Mouse (Mus musculus): ENCODE measurements around the gene Arhgap23. TPM values are rescaled to one million over a fixed set of nuclear protein-coding genes. Genes with fewer than 3 reads are reported as not detected.

Arhgap23 gene
- total and polyA plus RNA-seq, 3 experiments: 1.2 to 5.6 (median 4.2) TPM

DNA sequence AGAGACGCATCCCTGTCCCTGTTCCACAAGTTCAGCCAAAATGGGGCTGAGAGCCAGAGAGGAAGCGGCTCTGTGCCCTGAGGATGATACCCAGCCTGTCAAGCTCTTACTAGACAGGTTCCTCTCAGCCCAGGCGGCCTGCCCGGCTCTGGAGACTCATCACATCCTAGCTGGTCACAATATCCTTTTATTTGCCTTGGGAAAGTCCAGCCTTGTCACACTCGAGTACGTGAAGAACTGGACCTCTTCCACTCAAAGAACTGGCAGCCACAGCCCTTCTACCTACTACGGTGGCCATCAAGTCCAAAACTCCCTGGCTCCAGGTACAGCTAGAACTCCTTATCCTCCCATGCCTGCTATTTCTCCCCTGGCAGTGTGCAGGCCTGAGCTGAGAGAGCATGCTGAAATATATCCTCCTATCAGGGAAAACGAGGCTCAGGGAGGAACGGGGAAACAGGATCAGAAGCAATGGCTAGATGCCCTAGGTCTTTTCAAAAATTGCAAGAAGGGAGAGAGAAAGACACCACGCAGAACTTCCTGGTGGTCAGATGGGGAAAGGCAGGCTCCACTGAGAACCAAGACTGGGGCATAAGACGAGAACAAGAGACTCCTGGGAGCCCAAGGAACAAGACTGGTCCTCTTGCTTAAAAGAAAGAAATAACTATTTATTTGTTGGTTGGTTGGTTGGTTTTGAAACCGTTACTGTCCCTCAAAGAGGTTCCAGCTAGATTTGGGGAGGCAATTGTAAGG is 132.8 kb downstream of the Arhgap23 start:
- no peak overlapping the region for H3K4me3 ChIP-seq (replicated peaks in 1 of 3; ENCODE audit: low read depth in 2 of 3, low read length in 2 of 3, poor library complexity in 1 of 3)
- H3K36me3 ChIP-seq (replicated peaks in 1 of 2; ENCODE audit: control insufficient read depth in 1 of 2, insufficient read depth in 1 of 2, low read length in 1 of 2): no peaks in the 10 kb centered on the region
- no peak overlapping the region for H3K4me2 ChIP-seq (ENCODE audit: insufficient read depth, low read depth, poor library complexity, severe bottlenecking)
- TF ChIP-seq NELFE (IDR thresholded peaks at IDR 0.05; ENCODE audit: low read depth, low read length): no peak
- TF ChIP-seq SMC3 (IDR thresholded peaks at IDR 0.05; ENCODE audit: low read depth, low read length): no peak
- TF ChIP-seq ZC3H11A (IDR thresholded peaks at IDR 0.05; ENCODE audit: low read depth, low read length): no peak
- TF ChIP-seq CTCF (conservative IDR thresholded peaks at IDR 0.05 in 1 of 2, IDR thresholded peaks at IDR 0.05 in 1 of 2; ENCODE audit: low read depth in 2 of 2, low read length in 2 of 2): peak; percentile 24 to 33; a peak in 3 of 4 replicates
- no peak for TF ChIP-seq ZMIZ1 (IDR thresholded peaks at IDR 0.05; ENCODE audit: low read depth, low read length)
- no peak for TF ChIP-seq ZKSCAN1 (IDR thresholded peaks at IDR 0.05; ENCODE audit: borderline replicate concordance, low read depth, low read length)
- H3K4me1 ChIP-seq (ENCODE audit: control insufficient read depth in 1 of 2, insufficient read depth in 2 of 2): peaks cover 5 to 9% of the 10 kb centered on the region in 2 experiments
- dilution Hi-C loops (cut with MboI; ENCODE audit: extremely low pct_ligation_motif_present, extremely low pct_unique_long_range_greater_than_20kb, low sequenced_read_pairs) (no loop called here), in situ Hi-C loops (cut with MboI; ENCODE audit: low pct_ligation_motif_present, low pct_unique_long_range_greater_than_20kb, low sequenced_read_pairs) (no loop called here)
- no peaks in the 10 kb centered on the region for H3K79me2 ChIP-seq (replicated peaks; ENCODE audit: control insufficient read depth, extremely low read depth, insufficient read depth, poor library complexity, severe bottlenecking)
- no peak for DNase-seq (ENCODE audit: extremely low read depth)
- H3K9me3 ChIP-seq (replicated peaks; ENCODE audit: low read length): peaks cover 3% of the 10 kb centered on the region
- no peak overlapping the region for H3K9ac ChIP-seq (ENCODE audit: insufficient read depth, low read depth)
- peaks cover 96% of the 10 kb centered on the region for H3K27me3 ChIP-seq (replicated peaks)
- H3K27ac ChIP-seq (ENCODE audit: insufficient read depth, low read depth): no peak overlapping the region

DNA sequence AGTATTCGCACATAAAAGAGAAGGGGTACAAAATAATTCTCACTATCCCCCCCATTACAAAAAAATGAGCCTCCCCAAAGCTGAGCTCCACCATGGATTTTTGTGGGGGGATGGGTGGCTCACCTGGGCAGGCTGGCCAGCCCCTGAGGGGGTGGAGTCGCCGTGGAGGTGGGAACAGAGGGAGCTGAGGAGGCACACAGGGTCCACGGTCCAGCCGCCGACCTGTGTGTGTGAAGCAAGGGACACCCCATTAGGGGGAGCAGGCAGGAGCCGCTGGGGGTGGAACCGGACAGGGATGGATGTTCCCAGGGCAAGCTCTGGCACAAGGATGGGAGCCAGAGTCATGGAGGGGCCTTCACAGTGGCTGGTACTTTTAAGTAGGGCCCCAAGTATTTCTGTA is 133.4 kb downstream of the Arhgap23 start:
- Histone ChIP-seq H3K27ac (ENCODE audit: insufficient read depth, low read depth) (no peak overlapping the region), H3K79me2 (replicated peaks; ENCODE audit: control insufficient read depth, extremely low read depth, insufficient read depth, poor library complexity, severe bottlenecking) (no peaks in the 10 kb centered on the region), H3K4me3 (replicated peaks in 1 of 3; ENCODE audit: low read depth in 2 of 3, low read length in 2 of 3, poor library complexity in 1 of 3) (no peak overlapping the region), H3K9me3 (replicated peaks; ENCODE audit: low read length) (peaks cover 3% of the 10 kb centered on the region), H3K4me1 (ENCODE audit: control insufficient read depth in 1 of 2, insufficient read depth in 2 of 2) (peaks cover 5 to 9% of the 10 kb centered on the region in 2 experiments), H3K36me3 (replicated peaks in 1 of 2; ENCODE audit: control insufficient read depth in 1 of 2, insufficient read depth in 1 of 2, low read length in 1 of 2) (no peaks in the 10 kb centered on the region), H3K27me3 (replicated peaks) (peaks cover 91% of the 10 kb centered on the region), H3K9ac (ENCODE audit: insufficient read depth, low read depth) (no peak overlapping the region), H3K4me2 (ENCODE audit: insufficient read depth, low read depth, poor library complexity, severe bottlenecking) (no peak overlapping the region)
- TF ChIP-seq JUN (IDR thresholded peaks at IDR 0.05; ENCODE audit: insufficient read depth, low read depth, low read length) (no peak), SMC3 (IDR thresholded peaks at IDR 0.05; ENCODE audit: low read depth, low read length) (no peak), POLR2AphosphoS2 (IDR thresholded peaks at IDR 0.05; ENCODE audit: low read depth, low read length) (no peak), EP300 (IDR thresholded peaks at IDR 0.05; ENCODE audit: low read length) (no peak), ZKSCAN1 (IDR thresholded peaks at IDR 0.05; ENCODE audit: borderline replicate concordance, low read depth, low read length) (no peak), MYC (IDR thresholded peaks at IDR 0.05; ENCODE audit: low read depth, low read length) (no peak), TBP (conservative IDR thresholded peaks at IDR 0.05; ENCODE audit: low read depth, low read length) (no peak), E2F4 (IDR thresholded peaks at IDR 0.05; ENCODE audit: insufficient replicate concordance, low read depth, low read length) (no peak), NELFE (IDR thresholded peaks at IDR 0.05; ENCODE audit: low read depth, low read length) (no peak), RCOR1 (conservative IDR thresholded peaks at IDR 0.05; ENCODE audit: low read depth, low read length) (no peak), RAD21 (IDR thresholded peaks at IDR 0.05; ENCODE audit: low read depth, low read length) (no peak), GABPA (IDR thresholded peaks at IDR 0.05; ENCODE audit: insufficient replicate concordance, low read depth, low read length) (no peak), ZMIZ1 (IDR thresholded peaks at IDR 0.05; ENCODE audit: low read depth, low read length) (no peak), CTCF (conservative IDR thresholded peaks at IDR 0.05 in 1 of 2, IDR thresholded peaks at IDR 0.05 in 1 of 2; ENCODE audit: low read depth in 2 of 2, low read length in 2 of 2) (no peak)
- in situ Hi-C loops (cut with MboI; ENCODE audit: low pct_ligation_motif_present, low pct_unique_long_range_greater_than_20kb, low sequenced_read_pairs): no loop called here
- dilution Hi-C loops (cut with MboI; ENCODE audit: extremely low pct_ligation_motif_present, extremely low pct_unique_long_range_greater_than_20kb, low sequenced_read_pairs): no loop called here
- no peak for DNase-seq (ENCODE audit: extremely low read depth)

Other genes with a start within 250 kb of the Arhgap23 start
- 194 and 264 TPM in 2 replicates for gene Kpnb1, start 227.7 kb upstream of the Arhgap23 start, total RNA-seq (2012; rRNA removed)
- 234 and 260 TPM in 2 replicates for gene Kpnb1, start 227.7 kb upstream of the Arhgap23 start, total RNA-seq (2014; rRNA removed)
- gene Kpnb1, start 227.7 kb upstream of the Arhgap23 start, polyA plus RNA-seq (2012; ENCODE audit: insufficient read length, low read depth): 411 and 465 TPM in 2 replicates
- 37.6 and 42.5 TPM in 2 replicates for gene Npepps, start 134.9 kb upstream of the Arhgap23 start, total RNA-seq (2012; rRNA removed)
- 29.8 and 33.8 TPM in 2 replicates for gene Npepps, start 134.9 kb upstream of the Arhgap23 start, total RNA-seq (2014; rRNA removed)
- 50.8 and 56.3 TPM in 2 replicates for gene Npepps, start 134.9 kb upstream of the Arhgap23 start, polyA plus RNA-seq (2012; ENCODE audit: insufficient read length, low read depth)
- 101 and 106 TPM in 2 replicates for gene Mrpl45, start 99.8 kb upstream of the Arhgap23 start, total RNA-seq (2012; rRNA removed)
- 153 and 158 TPM in 2 replicates for gene Mrpl45, start 99.8 kb upstream of the Arhgap23 start, total RNA-seq (2014; rRNA removed)
- 123 and 124 TPM in 2 replicates for gene Mrpl45, start 99.8 kb upstream of the Arhgap23 start, polyA plus RNA-seq (2012; ENCODE audit: insufficient read length, low read depth)
- 0.04 and 0.08 TPM in 2 replicates for gene Gpr179, start 63.5 kb upstream of the Arhgap23 start, total RNA-seq (2012; rRNA removed)
- not detected in 2 replicates for gene Gpr179, start 63.5 kb upstream of the Arhgap23 start, total RNA-seq (2014; rRNA removed)
- 0.03 and 0.05 TPM in 2 replicates for gene Gpr179, start 63.5 kb upstream of the Arhgap23 start, polyA plus RNA-seq (2012; ENCODE audit: insufficient read length, low read depth)
- gene Socs7, start 53.0 kb upstream of the Arhgap23 start, total RNA-seq (2012; rRNA removed): 17.0 and 17.4 TPM in 2 replicates
- 10.2 and 11.9 TPM in 2 replicates for gene Socs7, start 53.0 kb upstream of the Arhgap23 start, total RNA-seq (2014; rRNA removed)
- gene Socs7, start 53.0 kb upstream of the Arhgap23 start, polyA plus RNA-seq (2012; ENCODE audit: insufficient read length, low read depth): 14.2 and 15.1 TPM in 2 replicates
- gene 4933428G20Rik, start 84.8 kb downstream of the Arhgap23 start, total RNA-seq (2012; rRNA removed): 0.17 TPM in 1 of 2 replicates, not detected in the other
- gene 4933428G20Rik, start 84.8 kb downstream of the Arhgap23 start, total RNA-seq (2014; rRNA removed): not detected in 2 replicates
- 0.30 and 0.50 TPM in 2 replicates for gene 4933428G20Rik, start 84.8 kb downstream of the Arhgap23 start, polyA plus RNA-seq (2012; ENCODE audit: insufficient read length, low read depth)
- gene Srcin1, start 160.7 kb downstream of the Arhgap23 start, total RNA-seq (2012; rRNA removed): 0.08 TPM in 2 replicates
- gene Srcin1, start 160.7 kb downstream of the Arhgap23 start, total RNA-seq (2014; rRNA removed): not detected in 2 replicates
- 0.09 and 0.12 TPM in 2 replicates for gene Srcin1, start 160.7 kb downstream of the Arhgap23 start, polyA plus RNA-seq (2012; ENCODE audit: insufficient read length, low read depth)
- gene Epop, start 214.2 kb downstream of the Arhgap23 start, total RNA-seq (2012; rRNA removed): 4.2 and 5.0 TPM in 2 replicates
- 1.7 and 2.1 TPM in 2 replicates for gene Epop, start 214.2 kb downstream of the Arhgap23 start, total RNA-seq (2014; rRNA removed)
- gene Epop, start 214.2 kb downstream of the Arhgap23 start, polyA plus RNA-seq (2012; ENCODE audit: insufficient read length, low read depth): 8.3 and 8.4 TPM in 2 replicates
- gene Mllt6, start 247.9 kb downstream of the Arhgap23 start, total RNA-seq (2012; rRNA removed): 50.7 and 55.6 TPM in 2 replicates
- 24.3 and 25.3 TPM in 2 replicates for gene Mllt6, start 247.9 kb downstream of the Arhgap23 start, total RNA-seq (2014; rRNA removed)
- 38.3 and 43.0 TPM in 2 replicates for gene Mllt6, start 247.9 kb downstream of the Arhgap23 start, polyA plus RNA-seq (2012; ENCODE audit: insufficient read length, low read depth)